Mouse (Mus musculus) MEL (cell line): ENCODE results near the gene Gm10053. TPM values are rescaled to one million over a fixed set of nuclear protein-coding genes. Genes with fewer than 3 reads are reported as not detected.

Source experiments
- DNase-seq: peaks from one replicate; pipeline ENCODE4 v3.0.0; 2011; ENCODE audit warnings: low read depth, low spot score
- H3K27ac ChIP-seq: 2 replicates; pipeline ENCODE4 v1.5.1; 2012; ENCODE audit warnings: low read depth, mild to moderate bottlenecking, control low read depth, low read length, moderate library complexity; ENCODE audit not compliant: control insufficient read depth
- H3K27me3 ChIP-seq, 2 experiments: fragments of 150-350 bp in 1 of 2; sonication (generic) in 1 of 2; 2 replicates each; pipeline ENCODE4 v1.6.1; 2012; ENCODE audit warnings: low read length in 2 of 2, mild to moderate bottlenecking in 2 of 2, improper control_type of control experiment in 1 of 2, moderate library complexity in 1 of 2; ENCODE audit not compliant: insufficient read depth in 2 of 2, control insufficient read depth in 1 of 2
- H3K36me3 ChIP-seq, 2 experiments: 2 replicates each; pipeline ENCODE4 v1.6.1; 2012 to 2014; ENCODE audit warnings: low read length in 2 of 2, improper control_type of control experiment in 1 of 2, inconsistent platforms in 1 of 2, mild to moderate bottlenecking in 1 of 2; ENCODE audit not compliant: insufficient read depth in 2 of 2, control insufficient read depth in 1 of 2
- H3K4me1 ChIP-seq, 2 experiments: fragments of 150-350 bp in 1 of 2; sonication (generic) in 1 of 2; 2 replicates each; pipeline ENCODE4 v1.6.1; 2012; ENCODE audit warnings: low read length in 2 of 2, improper control_type of control experiment in 1 of 2, mild to moderate bottlenecking in 1 of 2; ENCODE audit not compliant: insufficient read depth in 2 of 2, control insufficient read depth in 1 of 2
- H3K4me3 ChIP-seq, 2 experiments: fragments of 150-350 bp in 1 of 2; sonication (generic) in 1 of 2; 2 replicates each; pipeline ENCODE4 v1.5.1; 2012; ENCODE audit warnings: low read depth in 2 of 2, low read length in 2 of 2, mild to moderate bottlenecking in 2 of 2, moderate library complexity in 2 of 2, control low read depth in 1 of 2, improper control_type of control experiment in 1 of 2; ENCODE audit not compliant: control insufficient read depth in 1 of 2, insufficient read depth in 1 of 2
- H3K79me2 ChIP-seq: 2 replicates; pipeline ENCODE4 v1.6.1; 2012; ENCODE audit warnings: mild to moderate bottlenecking, low read length, moderate library complexity; ENCODE audit not compliant: control insufficient read depth, poor library complexity, insufficient read depth
- H3K9ac ChIP-seq: 2 replicates; pipeline ENCODE4 v1.6.1; 2012; ENCODE audit warnings: low read depth, mild to moderate bottlenecking, control low read depth, low read length, moderate library complexity; ENCODE audit not compliant: control insufficient read depth, poor library complexity, severe bottlenecking
- H3K9me3 ChIP-seq: fragments of 150-350 bp; sonication (generic); replicated peaks from 2 replicates; pipeline ENCODE4 v1.6.1; 2012; ENCODE audit warnings: mild to moderate bottlenecking, low read length, improper control_type of control experiment, moderate library complexity; ENCODE audit not compliant: insufficient read depth
- BHLHE40 ChIP-seq: IDR thresholded peaks from 2 replicates; pipeline ENCODE4 v1.6.1; 2012; ENCODE audit warnings: low read depth, mild to moderate bottlenecking, inconsistent platforms, low read length, improper control_type of control experiment, borderline replicate concordance
- CTCF ChIP-seq, 3 experiments: IDR thresholded peaks in 2 of 3; conservative IDR thresholded peaks in 1 of 3; 2 replicates each; pipeline ENCODE4 v1.5.1; 2011 to 2012; ENCODE audit warnings: low read length in 3 of 3, low read depth in 2 of 3, mild to moderate bottlenecking in 2 of 3, improper control_type of control experiment in 1 of 3, inconsistent platforms in 1 of 3, mixed read lengths in 1 of 3, moderate library complexity in 1 of 3; ENCODE audit not compliant: control insufficient read depth in 1 of 3, insufficient read depth in 1 of 3, poor library complexity in 1 of 3, severe bottlenecking in 1 of 3
- E2F4 ChIP-seq: IDR thresholded peaks from 2 replicates; pipeline ENCODE4 v1.6.1; 2011; ENCODE audit warnings: low read depth, low read length, improper control_type of control experiment, borderline replicate concordance
- ELF1 ChIP-seq: IDR thresholded peaks from 2 replicates; pipeline ENCODE4 v1.6.1; 2014; ENCODE audit warnings: low read depth, mild to moderate bottlenecking, inconsistent platforms, low read length, improper control_type of control experiment, moderate library complexity
- ETS1 ChIP-seq: IDR thresholded peaks from 2 replicates; pipeline ENCODE4 v1.6.1; 2012; ENCODE audit warnings: low read depth, mild to moderate bottlenecking, inconsistent platforms, low read length, improper control_type of control experiment, moderate library complexity
- GATA1 ChIP-seq: IDR thresholded peaks from 2 replicates; pipeline ENCODE4 v1.6.1; 2011; ENCODE audit warnings: low read depth, low read length, improper control_type of control experiment
- HCFC1 ChIP-seq: IDR thresholded peaks from 2 replicates; pipeline ENCODE4 v1.6.1; 2012; ENCODE audit warnings: low read depth, mild to moderate bottlenecking, inconsistent platforms, low read length, improper control_type of control experiment, moderate library complexity
- JUND ChIP-seq: IDR thresholded peaks from 2 replicates; pipeline ENCODE4 v1.6.1; 2011; ENCODE audit warnings: low read depth, mild to moderate bottlenecking, improper control_type of control experiment, low read length
- KAT2A ChIP-seq: conservative IDR thresholded peaks from 2 replicates; pipeline ENCODE4 v1.6.1; 2012; ENCODE audit warnings: low read depth, low read length, improper control_type of control experiment, inconsistent platforms
- MAFK ChIP-seq: IDR thresholded peaks from 2 replicates; pipeline ENCODE4 v1.6.1; 2011; ENCODE audit warnings: low read depth, mild to moderate bottlenecking, low read length, improper control_type of control experiment, borderline replicate concordance
- MAX ChIP-seq: IDR thresholded peaks from 2 replicates; pipeline ENCODE4 v1.6.1; 2011; ENCODE audit warnings: low read length, improper control_type of control experiment
- MAZ ChIP-seq: IDR thresholded peaks from 2 replicates; pipeline ENCODE4 v1.6.1; 2012; ENCODE audit warnings: low read depth, mild to moderate bottlenecking, inconsistent platforms, low read length, improper control_type of control experiment
- MEF2A ChIP-seq: IDR thresholded peaks from 2 replicates; pipeline ENCODE4 v1.6.1; 2014; ENCODE audit warnings: low read depth, mild to moderate bottlenecking, inconsistent platforms, low read length, improper control_type of control experiment; ENCODE audit not compliant: poor library complexity, insufficient replicate concordance, severe bottlenecking; ENCODE audit errors: extremely low read depth
- MYC ChIP-seq: IDR thresholded peaks from 2 replicates; pipeline ENCODE4 v1.6.1; 2011; ENCODE audit warnings: low read depth, mild to moderate bottlenecking, low read length, improper control_type of control experiment, moderate library complexity
- NELFE ChIP-seq: IDR thresholded peaks from 2 replicates; pipeline ENCODE4 v1.6.1; 2011; ENCODE audit warnings: low read depth, low read length, improper control_type of control experiment
- POLR2A ChIP-seq, 2 experiments: IDR thresholded peaks; 2 replicates each; pipeline ENCODE4 v1.6.1; 2011 to 2012; ENCODE audit warnings: low read length in 2 of 2, mild to moderate bottlenecking in 2 of 2, control low read depth in 1 of 2, improper control_type of control experiment in 1 of 2, low read depth in 1 of 2, moderate library complexity in 1 of 2; ENCODE audit not compliant: control insufficient read depth in 1 of 2, insufficient read depth in 1 of 2, poor library complexity in 1 of 2
- POLR2AphosphoS2 ChIP-seq: IDR thresholded peaks from 2 replicates; pipeline ENCODE4 v1.6.1; 2011; ENCODE audit warnings: low read length, improper control_type of control experiment
- POLR2AphosphoS5 ChIP-seq: IDR thresholded peaks from 2 replicates; pipeline ENCODE4 v1.6.1; 2012; ENCODE audit warnings: low read depth, borderline replicate concordance, mild to moderate bottlenecking, inconsistent platforms, low read length, moderate library complexity, mixed read lengths
- RAD21 ChIP-seq: IDR thresholded peaks from 2 replicates; pipeline ENCODE4 v1.6.1; 2011; ENCODE audit warnings: mild to moderate bottlenecking, low read depth, low read length, improper control_type of control experiment
- RCOR1 ChIP-seq: IDR thresholded peaks from 2 replicates; pipeline ENCODE4 v1.6.1; 2012; ENCODE audit warnings: low read depth, mild to moderate bottlenecking, inconsistent platforms, low read length, improper control_type of control experiment
- SMC3 ChIP-seq: IDR thresholded peaks from 2 replicates; pipeline ENCODE4 v1.6.1; 2011; ENCODE audit warnings: low read depth, low read length, improper control_type of control experiment
- UBTF ChIP-seq: IDR thresholded peaks from 2 replicates; pipeline ENCODE4 v1.6.1; 2012; ENCODE audit warnings: low read depth, mild to moderate bottlenecking, inconsistent platforms, low read length, improper control_type of control experiment, moderate library complexity, borderline replicate concordance; ENCODE audit not compliant: insufficient read depth
- USF2 ChIP-seq, 2 experiments: IDR thresholded peaks; 2 replicates each; pipeline ENCODE4 v1.6.1; 2011 to 2012; ENCODE audit warnings: improper control_type of control experiment in 2 of 2, low read length in 2 of 2, borderline replicate concordance in 1 of 2, inconsistent platforms in 1 of 2, low read depth in 1 of 2, mild to moderate bottlenecking in 1 of 2; ENCODE audit not compliant: insufficient read depth in 1 of 2
- ZC3H11A ChIP-seq: IDR thresholded peaks from 2 replicates; pipeline ENCODE4 v1.6.1; 2012; ENCODE audit warnings: low read depth, mild to moderate bottlenecking, inconsistent platforms, low read length, improper control_type of control experiment
- ZMIZ1 ChIP-seq: IDR thresholded peaks from 2 replicates; pipeline ENCODE4 v1.6.1; 2012; ENCODE audit warnings: low read depth, mild to moderate bottlenecking, inconsistent platforms, low read length, improper control_type of control experiment, moderate library complexity
- polyA plus RNA-seq, 2 experiments: library from polyadenylated mRNA; stranded (reverse) in 1 of 2; unstranded in 1 of 2; fragments of >175 nt in 1 of 2; fragments of >200 nt in 1 of 2; gene quantifications; 2 replicates each; pipeline versions ENCODE4 v1.2.1 to v1.2.4; 2012; ENCODE audit warnings: low replicate concordance in 2 of 2, low read depth in 1 of 2; ENCODE audit not compliant: insufficient read length in 2 of 2, insufficient read depth in 1 of 2, missing spikeins in 1 of 2
- total RNA-seq: library from RNA; depleted of rRNA; stranded (reverse); fragments of 300-350 nt; gene quantifications from 2 replicates; pipeline ENCODE4 v1.2.3, GENCODE M21; 2012

The Gm10053 gene
- total and polyA plus RNA-seq, 3 experiments, result 173 to 277 TPM; not detected in 1

DNA sequence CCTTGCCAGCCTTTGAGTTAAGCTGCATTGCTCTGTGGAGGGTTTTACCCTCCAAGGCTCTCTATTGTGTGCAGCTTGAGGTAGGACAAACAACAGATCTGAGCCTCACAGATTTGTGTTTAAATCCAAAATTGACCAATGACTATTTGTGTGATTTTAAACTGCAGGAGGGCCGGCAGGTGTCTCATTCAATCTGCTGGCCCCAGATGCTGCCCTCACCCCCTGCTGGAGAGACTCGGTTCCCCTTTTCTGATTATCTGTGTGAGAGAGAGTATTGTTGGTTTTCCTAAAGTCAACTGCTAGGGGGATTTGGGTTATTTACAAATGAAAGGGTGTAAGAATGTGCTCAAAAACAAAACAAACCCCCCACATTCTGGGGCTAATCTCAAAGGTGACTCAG is 26.8 kb downstream of the Gm10053 start:
- H3K36me3 ChIP-seq, result no peaks in the 10 kb centered on the region
- no peaks in the 10 kb centered on the region for H3K4me1 ChIP-seq
- DNase-seq, result peak; percentile 19
- no peak overlapping the region for H3K4me3 ChIP-seq
- no peaks in the 10 kb centered on the region for H3K9me3 ChIP-seq
- TF ChIP-seq HCFC1 (no peak), CTCF (IDR thresholded peaks at IDR 0.05 in 2 of 3, conservative IDR thresholded peaks at IDR 0.05 in 1 of 3; ENCODE audit: control insufficient read depth in 1 of 3, insufficient read depth in 1 of 3, low read depth in 2 of 3, low read length in 3 of 3, poor library complexity in 1 of 3, severe bottlenecking in 1 of 3) (peak in 2 of 3 experiments; percentile 3 to 4; a peak in 1 of 6 replicates)
- no peaks in the 10 kb centered on the region for H3K79me2 ChIP-seq
- no peaks in the 10 kb centered on the region for H3K27me3 ChIP-seq
- H3K27ac ChIP-seq, result no peak overlapping the region
- H3K9ac ChIP-seq, result no peak overlapping the region

DNA sequence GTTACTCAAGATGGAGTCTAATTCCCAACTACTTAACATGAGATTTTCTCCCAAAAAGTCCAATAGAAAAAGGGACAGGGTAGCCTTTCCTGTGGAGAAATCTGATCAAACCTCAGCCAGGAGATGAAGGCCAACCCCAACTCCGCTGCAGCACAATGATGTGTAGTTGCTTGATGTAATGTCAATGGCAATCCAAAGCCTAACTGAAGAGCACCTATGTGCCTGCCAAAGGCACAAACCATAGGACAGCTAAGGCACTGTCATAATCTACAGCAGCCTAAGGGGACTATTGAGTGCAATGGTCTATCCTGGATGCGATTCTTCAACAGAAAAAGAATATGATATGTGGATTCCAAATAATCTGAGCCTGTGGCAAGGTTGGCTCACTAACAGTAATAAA is 27.3 kb downstream of the Gm10053 start:
- Histone ChIP-seq H3K9ac (no peak overlapping the region), H3K4me1 (no peaks in the 10 kb centered on the region), H3K4me3 (no peak overlapping the region), H3K9me3 (no peaks in the 10 kb centered on the region), H3K27ac (no peak overlapping the region), H3K27me3 (no peaks in the 10 kb centered on the region), H3K79me2 (no peaks in the 10 kb centered on the region), H3K36me3 (no peaks in the 10 kb centered on the region)
- no peak for DNase-seq
- TF ChIP-seq ZC3H11A, result no peak
- no peak for TF ChIP-seq NELFE
- no peak for TF ChIP-seq MAZ
- no peak for TF ChIP-seq E2F4
- no peak for TF ChIP-seq POLR2A (IDR thresholded peaks at IDR 0.05; ENCODE audit: control insufficient read depth in 1 of 2, insufficient read depth in 1 of 2, low read depth in 1 of 2, low read length in 2 of 2, poor library complexity in 1 of 2)
- no peak for TF ChIP-seq SMC3
- TF ChIP-seq CTCF (IDR thresholded peaks at IDR 0.05 in 2 of 3, conservative IDR thresholded peaks at IDR 0.05 in 1 of 3; ENCODE audit: control insufficient read depth in 1 of 3, insufficient read depth in 1 of 3, low read depth in 2 of 3, low read length in 3 of 3, poor library complexity in 1 of 3, severe bottlenecking in 1 of 3), result no peak
- TF ChIP-seq MAX, result no peak
- no peak for TF ChIP-seq JUND
- no peak for TF ChIP-seq POLR2AphosphoS5
- TF ChIP-seq USF2 (IDR thresholded peaks at IDR 0.05; ENCODE audit: borderline replicate concordance in 1 of 2, insufficient read depth in 1 of 2, low read depth in 1 of 2, low read length in 2 of 2), result no peak
- TF ChIP-seq ZMIZ1, result no peak
- no peak for TF ChIP-seq ETS1
- TF ChIP-seq POLR2AphosphoS2, result no peak
- TF ChIP-seq GATA1, result no peak

DNA sequence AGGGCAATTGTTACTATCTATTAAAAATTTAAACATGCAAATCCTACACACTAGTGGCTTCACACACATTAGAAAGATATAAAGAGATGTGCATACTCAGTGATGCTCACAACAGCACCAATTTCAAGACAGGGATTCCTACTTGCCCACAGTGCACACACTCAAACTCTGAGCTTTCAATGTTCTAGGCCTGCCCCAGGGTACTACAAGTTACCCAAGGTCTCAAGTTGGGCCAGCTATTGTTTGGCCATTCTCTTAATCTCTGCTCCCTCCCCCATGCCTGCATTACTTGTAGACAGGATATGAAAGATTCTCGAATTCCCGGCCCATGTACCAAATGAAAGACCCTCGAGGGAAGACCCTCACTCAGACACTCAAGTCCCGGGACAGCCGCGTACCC is 32.2 kb downstream of the Gm10053 start:
- no peak for DNase-seq
- Histone ChIP-seq H3K79me2 (no peaks in the 10 kb centered on the region), H3K4me3 (no peak overlapping the region), H3K36me3 (no peaks in the 10 kb centered on the region), H3K27me3 (no peaks in the 10 kb centered on the region)
- TF ChIP-seq RCOR1 (no peak), JUND (no peak), UBTF (no peak), MAX (no peak), RAD21 (no peak), MEF2A (no peak), KAT2A (no peak), USF2 (IDR thresholded peaks at IDR 0.05; ENCODE audit: borderline replicate concordance in 1 of 2, insufficient read depth in 1 of 2, low read depth in 1 of 2, low read length in 2 of 2) (no peak), MYC (no peak), MAFK (no peak), BHLHE40 (no peak), ELF1 (no peak)
- TF ChIP-seq, all 39 proteins: peak for 0
- Histone ChIP-seq H3K4me1 (no peaks in the 10 kb centered on the region), H3K9me3 (no peaks in the 10 kb centered on the region), H3K9ac (no peak overlapping the region), H3K27ac (no peak overlapping the region)
